Mouse (Mus musculus) C2C12 (cell line): ENCODE data around the gene Pisd. TPM values are rescaled to one million over a fixed set of nuclear protein-coding genes. Genes with fewer than 3 reads are reported as not detected.
"Not testable (repeated sequence)": the region's sequence is repeated elsewhere in the genome, so short reads cannot be mapped to it uniquely, and the experiment has no call there.

ENCODE experiments used
- H3K27me3 ChIP-seq: one replicate; pipeline ENCODE4 v1.6.1; 2011; ENCODE audit not compliant: control insufficient read depth, insufficient read depth, insufficient read length
- H3K36me3 ChIP-seq: one replicate; pipeline ENCODE4 v1.6.1; 2011; ENCODE audit not compliant: control insufficient read depth, insufficient read depth
- H3K4me3 ChIP-seq: one replicate; pipeline ENCODE4 v1.5.1; 2011; ENCODE audit warnings: mild to moderate bottlenecking, control low read depth; ENCODE audit not compliant: poor library complexity, insufficient read depth, severe bottlenecking
- H3K79me2 ChIP-seq: one replicate; pipeline ENCODE4 v1.6.1; 2011; ENCODE audit not compliant: control insufficient read depth, insufficient read depth
- H3K79me3 ChIP-seq: one replicate; pipeline ENCODE4 v1.6.1; 2011; ENCODE audit warnings: low read depth, control low read depth
- H3ac ChIP-seq: one replicate; pipeline ENCODE3; 2011; ENCODE audit warnings: low read depth; ENCODE audit not compliant: control insufficient read depth, insufficient read length
- CEBPB ChIP-seq: IDR thresholded peaks from one replicate; pipeline ENCODE4 v1.6.1; 2011; ENCODE audit warnings: low read depth, mild to moderate bottlenecking, control low read depth, moderate library complexity
- CTCF ChIP-seq: IDR thresholded peaks from one replicate; pipeline ENCODE4 v1.5.1; 2011; ENCODE audit not compliant: control insufficient read depth, insufficient read depth, insufficient read length
- FOSL1 ChIP-seq: IDR thresholded peaks from one replicate; pipeline ENCODE4 v1.8.0; 2011; ENCODE audit warnings: mild to moderate bottlenecking, low read length; ENCODE audit not compliant: poor library complexity, insufficient read depth, severe bottlenecking
- MAX ChIP-seq: IDR thresholded peaks from one replicate; pipeline ENCODE4 v1.6.1; 2011; ENCODE audit warnings: mild to moderate bottlenecking, control low read depth
- MYOD1 ChIP-seq: IDR thresholded peaks from one replicate; pipeline ENCODE4 v1.6.1; 2011; ENCODE audit warnings: low read depth; ENCODE audit not compliant: control insufficient read depth, insufficient read length
- MYOG ChIP-seq: IDR thresholded peaks from one replicate; pipeline ENCODE4 v1.6.1; 2011; ENCODE audit not compliant: control insufficient read depth, insufficient read length; ENCODE audit errors: extremely low read depth
- USF1 ChIP-seq: IDR thresholded peaks from one replicate; pipeline ENCODE4 v1.6.1; 2011; ENCODE audit warnings: low read depth, mild to moderate bottlenecking, control low read depth, moderate library complexity
- polyA plus RNA-seq: library from polyadenylated mRNA; unstranded; fragments of >200 nt; fragmentation: generic; extraction: Trizol; gene quantifications from one replicate; pipeline ENCODE4 v1.2.1, GENCODE M21; 2012; ENCODE audit warnings: missing spikeins

Gene Pisd
- polyA plus RNA-seq, 1 experiment, result 39.9 TPM

DNA sequence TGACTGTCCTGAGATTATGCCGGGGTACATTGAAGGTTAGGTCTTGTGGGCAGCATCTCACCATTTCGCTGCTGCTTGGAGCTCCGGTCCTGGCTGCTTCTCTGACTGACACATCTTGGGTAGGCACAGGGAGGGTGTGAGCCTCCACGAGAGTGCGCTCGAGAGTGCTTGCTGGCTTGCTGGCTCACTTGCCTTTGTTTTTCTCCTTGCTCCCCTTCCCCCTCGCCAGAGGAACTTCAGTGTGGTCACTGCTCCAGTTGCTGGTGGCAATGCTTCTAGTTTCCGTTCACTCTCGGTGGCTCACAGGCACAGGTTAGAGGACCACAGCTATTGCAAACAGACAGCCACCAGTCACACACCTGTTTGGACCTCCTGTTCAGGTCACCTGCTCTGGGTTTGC is 43.3 kb downstream of the Pisd start:
- TF ChIP-seq CTCF (no peak), USF1 (no peak), FOSL1 (no peak), MYOD1 (no peak), MAX (no peak), MYOG (no peak), CEBPB (no peak)
- Histone ChIP-seq H3K36me3 (peaks cover 3% of the 10 kb centered on the region), H3K79me2 (peaks cover 33% of the 10 kb centered on the region), H3K4me3 (no peak overlapping the region), H3K27me3 (no peaks in the 10 kb centered on the region), H3ac (no peak overlapping the region), H3K79me3 (peaks cover 10% of the 10 kb centered on the region)

DNA sequence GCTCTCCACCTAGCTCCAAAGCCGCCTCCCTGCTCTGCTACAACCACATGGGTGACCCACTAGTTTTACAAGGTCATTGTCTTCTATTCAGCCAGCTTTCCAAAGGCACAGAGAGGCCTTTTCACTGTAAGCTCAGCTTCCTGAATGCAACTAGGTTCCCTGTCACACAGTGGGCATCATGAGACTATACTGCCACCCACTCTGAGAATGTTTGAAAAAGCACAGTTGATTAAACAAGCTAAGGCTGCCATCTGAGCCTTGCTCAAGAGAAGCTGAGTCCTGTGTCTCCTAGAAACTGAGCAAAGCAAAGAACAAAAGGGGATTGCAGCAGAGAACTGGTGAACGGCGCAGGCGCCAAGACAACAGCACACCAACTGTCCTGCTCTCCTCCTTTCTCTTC is 44.1 kb downstream of the Pisd start:
- Histone ChIP-seq H3K79me2 (peaks cover 33% of the 10 kb centered on the region), H3K79me3 (peaks cover 10% of the 10 kb centered on the region)
- H3K4me3 ChIP-seq, H3K36me3 ChIP-seq, H3ac ChIP-seq, H3K27me3 ChIP-seq: not testable (repeated sequence)

DNA sequence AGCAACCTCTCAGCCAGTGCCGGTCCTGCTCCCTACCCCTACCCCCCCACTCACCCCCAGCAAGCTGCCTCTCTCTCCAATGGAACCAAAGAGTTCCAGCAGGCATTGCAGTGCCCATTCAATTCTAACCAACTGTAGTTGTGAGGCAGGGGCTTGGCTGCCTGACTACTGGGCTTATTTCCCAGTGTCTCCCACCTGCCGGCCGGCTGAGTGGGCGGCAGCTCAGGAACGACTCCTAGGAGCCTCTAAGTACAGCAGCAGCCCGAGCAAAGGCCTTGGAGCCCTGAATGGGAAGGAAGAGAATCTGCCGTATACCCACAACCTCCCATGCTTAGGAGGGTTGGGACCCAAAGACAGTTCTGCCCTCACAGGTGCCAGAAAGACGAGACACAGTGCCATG is 44.6 kb downstream of the Pisd start:
- H3K79me3 ChIP-seq, result peaks cover 10% of the 10 kb centered on the region
- peaks cover 33% of the 10 kb centered on the region for H3K79me2 ChIP-seq
- not testable (repeated sequence) for H3K36me3 ChIP-seq

DNA sequence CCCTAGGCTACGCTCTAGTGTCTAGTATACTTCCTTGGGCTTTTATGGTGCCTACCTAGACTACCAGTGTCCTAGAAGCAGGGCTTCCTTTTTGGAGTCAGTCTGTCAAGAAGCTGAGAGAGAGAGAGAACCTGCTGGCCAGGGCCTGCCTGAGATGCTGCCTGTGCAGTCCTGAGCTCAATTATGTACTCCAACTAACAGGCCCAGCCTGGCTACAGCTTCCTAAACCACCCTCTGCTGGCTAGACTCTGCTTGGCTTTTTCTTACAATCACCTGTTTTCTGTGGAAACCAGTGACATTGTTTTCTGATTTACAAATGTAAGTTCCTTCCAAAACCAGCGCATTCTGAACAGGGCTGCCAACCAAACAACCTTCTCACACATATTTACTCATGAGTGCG is 45.3 kb downstream of the Pisd start:
- Histone ChIP-seq H3K36me3 (peaks cover 3% of the 10 kb centered on the region), H3K27me3 (no peaks in the 10 kb centered on the region), H3K4me3 (no peak overlapping the region), H3ac (no peak overlapping the region), H3K79me2 (peaks cover 28% of the 10 kb centered on the region), H3K79me3 (peaks cover 7% of the 10 kb centered on the region)
- TF ChIP-seq MYOG, result no peak
- no peak for TF ChIP-seq CTCF
- TF ChIP-seq CEBPB, result no peak
- no peak for TF ChIP-seq MAX
- TF ChIP-seq MYOD1, result no peak
- TF ChIP-seq USF1, result no peak
- no peak for TF ChIP-seq FOSL1

More for the DNA sequence above, 44.6 kb downstream of the Pisd start:
- not testable (repeated sequence) for H3ac ChIP-seq, H3K27me3 ChIP-seq, H3K4me3 ChIP-seq

DNA sequence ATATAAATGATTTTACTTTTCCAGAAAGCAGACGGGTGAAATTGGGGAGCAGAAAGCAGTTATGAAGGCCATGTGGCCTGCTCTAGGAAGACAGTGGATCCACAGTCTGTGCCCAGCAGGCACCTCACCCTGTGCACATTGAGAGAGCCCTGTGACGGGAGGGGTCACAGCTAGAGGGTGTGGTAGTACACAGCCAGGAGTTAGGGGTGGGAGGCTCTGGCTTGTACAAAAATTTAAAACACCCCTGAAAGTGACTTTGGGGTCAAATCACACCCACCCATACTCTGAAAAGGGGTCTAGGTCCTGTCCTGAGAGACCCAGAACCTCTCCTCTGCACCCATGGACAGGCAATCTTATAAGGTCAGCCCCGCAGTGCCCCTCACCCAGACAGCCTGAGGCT is 48.7 kb downstream of the Pisd start:
- not testable (repeated sequence) for H3ac ChIP-seq, H3K27me3 ChIP-seq, H3K36me3 ChIP-seq, H3K79me2 ChIP-seq, H3K4me3 ChIP-seq, H3K79me3 ChIP-seq

DNA sequence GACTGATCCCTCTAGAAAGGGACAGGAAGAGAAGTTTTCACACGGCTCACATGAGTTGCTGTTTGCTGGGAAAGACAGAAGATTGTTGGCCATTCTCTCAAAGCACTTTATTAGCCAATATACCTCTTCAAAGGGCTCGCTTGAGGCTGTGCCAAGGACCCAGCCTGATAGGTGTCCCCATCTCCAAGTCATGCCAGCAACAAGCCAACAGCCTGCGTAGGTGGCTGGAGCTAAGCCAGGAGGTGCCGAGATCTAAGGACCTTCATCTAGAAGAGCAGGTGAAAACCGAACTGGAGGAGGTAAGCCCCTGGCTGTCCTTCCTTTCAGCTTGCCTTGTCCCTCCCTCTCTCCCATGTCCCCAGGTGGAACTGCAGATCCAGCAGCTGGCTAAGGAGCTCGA is 49.7 kb downstream of the Pisd start:
- Histone ChIP-seq H3ac (no peak overlapping the region), H3K4me3 (no peak overlapping the region), H3K27me3 (no peaks in the 10 kb centered on the region), H3K36me3 (no peaks in the 10 kb centered on the region), H3K79me3 (no peaks in the 10 kb centered on the region), H3K79me2 (no peaks in the 10 kb centered on the region)
- TF ChIP-seq MAX (no peak), MYOG (no peak), USF1 (no peak), FOSL1 (no peak), CEBPB (no peak), MYOD1 (no peak), CTCF (no peak)

DNA sequence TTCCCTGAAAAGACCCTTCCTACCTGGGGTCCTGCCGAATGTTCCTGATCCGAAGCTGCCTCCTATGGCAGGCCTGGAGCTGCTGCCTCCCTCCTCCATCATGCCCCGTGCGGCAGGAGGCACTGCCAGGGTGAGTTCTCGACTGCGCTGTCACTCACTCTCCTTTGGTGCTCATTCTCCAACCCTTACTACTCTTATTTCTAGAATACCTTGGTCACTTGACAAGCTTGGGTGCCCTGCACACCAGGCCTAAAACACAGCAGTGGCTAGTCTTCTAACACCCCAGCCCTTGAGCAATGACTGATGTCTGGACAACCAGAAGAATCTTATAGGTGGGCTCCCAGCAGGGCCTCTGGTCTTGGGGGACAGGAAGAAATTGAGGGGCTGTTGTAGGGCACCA is 51.6 kb downstream of the Pisd start:
- not testable (repeated sequence) for H3K79me2 ChIP-seq, H3K36me3 ChIP-seq, H3ac ChIP-seq, H3K79me3 ChIP-seq, H3K4me3 ChIP-seq, H3K27me3 ChIP-seq
